Mouse (Mus musculus): ENCODE measurements around the gene Nupl1. TPM values are rescaled to one million over a fixed set of nuclear protein-coding genes. Genes with fewer than 3 reads are reported as not detected.

Nupl1 gene
- polyA plus RNA-seq, 1 experiment from 2014 or later = not detected

- peaks cover 55% of the 10 kb centered on the region for H3K36me3 ChIP-seq
- no peak overlapping the region for H3K4me3 ChIP-seq
- 86% methylated on average over 10 of the region's 10 CpGs for WGBS
- H3K4me2 ChIP-seq = no peak overlapping the region
- H3K9ac ChIP-seq = no peak overlapping the region
- H3K9me3 ChIP-seq = no peaks in the 10 kb centered on the region
- H3K27me3 ChIP-seq (replicated peaks) = no peaks in the 10 kb centered on the region
- ATAC-seq (ENCODE audit: extremely low read depth, insufficient number of reproducible peaks, low FRiP score, low TSS enrichment) = no peak
- no peak overlapping the region for H3K27ac ChIP-seq (replicated peaks)
- no peaks in the 10 kb centered on the region for H3K4me1 ChIP-seq
Observed at GRCm38 (mm10) chr14:60219886-60220285, 31.3 kb downstream of the Nupl1 start.

GRCm38 (mm10) chr14:60217616-60218015 lies 33.6 kb downstream of the Nupl1 start:
- no peaks in the 10 kb centered on the region for H3K27me3 ChIP-seq (replicated peaks)
- WGBS = 95% methylated on average over 4 of the region's 4 CpGs
- ATAC-seq (ENCODE audit: extremely low read depth, insufficient number of reproducible peaks, low FRiP score, low TSS enrichment) = no peak

GRCm38 (mm10) chr14:60216125-60216524 lies 35.1 kb downstream of the Nupl1 start:
- no peak overlapping the region for H3K4me3 ChIP-seq
- no peak for ATAC-seq (ENCODE audit: extremely low read depth, insufficient number of reproducible peaks, low FRiP score, low TSS enrichment)
- no peak overlapping the region for H3K4me2 ChIP-seq
- no peaks in the 10 kb centered on the region for H3K9me3 ChIP-seq
- H3K27me3 ChIP-seq (replicated peaks) = no peaks in the 10 kb centered on the region
- 90% methylated on average over 1 of the region's 1 CpGs for WGBS
- peaks cover 2% of the 10 kb centered on the region; the same call in 1 of the 2 replicates for H3K4me1 ChIP-seq
- peaks cover 38% of the 10 kb centered on the region for H3K36me3 ChIP-seq
- no peak overlapping the region for H3K9ac ChIP-seq
- H3K27ac ChIP-seq (replicated peaks) = no peak overlapping the region

More at GRCm38 (mm10) chr14:60217616-60218015, 33.6 kb downstream of the Nupl1 start:
- H3K4me1 ChIP-seq = no peaks in the 10 kb centered on the region
- no peak overlapping the region for H3K9ac ChIP-seq
- H3K4me2 ChIP-seq = no peak overlapping the region
- no peak overlapping the region for H3K27ac ChIP-seq (replicated peaks)
- no peak overlapping the region for H3K4me3 ChIP-seq
- H3K36me3 ChIP-seq = peaks cover 49% of the 10 kb centered on the region
- no peaks in the 10 kb centered on the region for H3K9me3 ChIP-seq

- Histone ChIP-seq H3K27ac (replicated peaks) (no peak overlapping the region), H3K4me1 (peaks cover 6% of the 10 kb centered on the region; the same call in 1 of the 2 replicates), H3K4me2 (no peak overlapping the region), H3K9me3 (no peaks in the 10 kb centered on the region), H3K9ac (no peak overlapping the region), H3K27me3 (replicated peaks) (no peaks in the 10 kb centered on the region), H3K36me3 (peaks cover 30% of the 10 kb centered on the region), H3K4me3 (no peak overlapping the region)
- no peak for ATAC-seq (ENCODE audit: extremely low read depth, insufficient number of reproducible peaks, low FRiP score, low TSS enrichment)
- 86% methylated on average over 3 of the region's 3 CpGs for WGBS
Observed at GRCm38 (mm10) chr14:60215000-60215399, 36.2 kb downstream of the Nupl1 start.

- H3K36me3 ChIP-seq = peaks cover 22% of the 10 kb centered on the region
- H3K27ac ChIP-seq (replicated peaks) = no peak overlapping the region
- no peaks in the 10 kb centered on the region for H3K9me3 ChIP-seq
- H3K4me2 ChIP-seq = no peak overlapping the region
- peaks cover 6% of the 10 kb centered on the region; the same call in 1 of the 2 replicates for H3K4me1 ChIP-seq
- H3K4me3 ChIP-seq = no peak overlapping the region
- H3K9ac ChIP-seq = no peak overlapping the region
- 62% methylated on average over 1 of the region's 1 CpGs for WGBS
- H3K27me3 ChIP-seq (replicated peaks) = no peaks in the 10 kb centered on the region
- ATAC-seq (ENCODE audit: extremely low read depth, insufficient number of reproducible peaks, low FRiP score, low TSS enrichment) = no peak
Observed at GRCm38 (mm10) chr14:60214040-60214439, 37.2 kb downstream of the Nupl1 start.

- H3K4me2 ChIP-seq = no peak overlapping the region
- no peaks in the 10 kb centered on the region for H3K27me3 ChIP-seq (replicated peaks)
- H3K9ac ChIP-seq = no peak overlapping the region
- H3K36me3 ChIP-seq = no peaks in the 10 kb centered on the region
- H3K9me3 ChIP-seq = no peaks in the 10 kb centered on the region
- H3K4me1 ChIP-seq = peaks cover 6% of the 10 kb centered on the region; the same call in 1 of the 2 replicates
- H3K4me3 ChIP-seq = no peak overlapping the region
- 81% methylated on average over 7 of the region's 7 CpGs for WGBS
- no peak for ATAC-seq (ENCODE audit: extremely low read depth, insufficient number of reproducible peaks, low FRiP score, low TSS enrichment)
- no peak overlapping the region for H3K27ac ChIP-seq (replicated peaks)
Observed at GRCm38 (mm10) chr14:60209166-60209565, 42.1 kb downstream of the Nupl1 start.

GRCm38 (mm10) chr14:60204993-60205392 lies 46.2 kb downstream of the Nupl1 start:
- no peak overlapping the region for H3K4me2 ChIP-seq
- no peak overlapping the region for H3K4me3 ChIP-seq
- no peak for ATAC-seq (ENCODE audit: extremely low read depth, insufficient number of reproducible peaks, low FRiP score, low TSS enrichment)
- H3K27ac ChIP-seq (replicated peaks) = no peak overlapping the region
- H3K4me1 ChIP-seq = no peaks in the 10 kb centered on the region
- H3K9ac ChIP-seq = no peak overlapping the region
- WGBS = 81% methylated on average over 6 of the region's 6 CpGs
- H3K27me3 ChIP-seq (replicated peaks) = no peaks in the 10 kb centered on the region
- H3K36me3 ChIP-seq = no peaks in the 10 kb centered on the region
- H3K9me3 ChIP-seq = no peaks in the 10 kb centered on the region

GRCm38 (mm10) chr14:60196884-60197283 lies 54.3 kb downstream of the Nupl1 start, which contains the start of gene Atp8a2:
Gene Atp8a2 (minus strand): TSS chr14:60197179.
- no peak within 1 kb of the TSS for H3K4me2 ChIP-seq
- H3K9ac ChIP-seq = no peak within 1 kb of the TSS
- H3K36me3 ChIP-seq = no peaks in the 10 kb centered on the region
- H3K27ac ChIP-seq (replicated peaks) = 0 out of 2 replicates have a peak within 1 kb of the TSS, but pooled peaks have one; percentile 0
- ATAC-seq (ENCODE audit: extremely low read depth, insufficient number of reproducible peaks, low FRiP score, low TSS enrichment) = no peak
- H3K27me3 ChIP-seq (replicated peaks) = no peaks in the 10 kb centered on the region
- H3K4me3 ChIP-seq = no peak within 1 kb of the TSS
- WGBS = 35% methylated on average over 7 of the region's 7 CpGs
- H3K9me3 ChIP-seq = no peaks in the 10 kb centered on the region
- peaks cover 7% of the 10 kb centered on the region for H3K4me1 ChIP-seq

GRCm38 (mm10) chr14:60195999-60196398 lies 55.2 kb downstream of the Nupl1 start:
- no peaks in the 10 kb centered on the region for H3K36me3 ChIP-seq
- peaks cover 7% of the 10 kb centered on the region for H3K4me1 ChIP-seq
- no peak overlapping the region for H3K4me2 ChIP-seq
- H3K27me3 ChIP-seq (replicated peaks) = no peaks in the 10 kb centered on the region
- H3K27ac ChIP-seq (replicated peaks) = no peak overlapping the region
- H3K9ac ChIP-seq = no peak overlapping the region
- no peak overlapping the region for H3K4me3 ChIP-seq
- no peak for ATAC-seq (ENCODE audit: extremely low read depth, insufficient number of reproducible peaks, low FRiP score, low TSS enrichment)
- WGBS = 82% methylated on average over 5 of the region's 5 CpGs
- no peaks in the 10 kb centered on the region for H3K9me3 ChIP-seq

- Histone ChIP-seq H3K9ac (no peak overlapping the region), H3K36me3 (no peaks in the 10 kb centered on the region), H3K27ac (replicated peaks) (no peak overlapping the region), H3K4me3 (no peak overlapping the region), H3K4me1 (peaks cover 19% of the 10 kb centered on the region), H3K9me3 (no peaks in the 10 kb centered on the region), H3K4me2 (no peak overlapping the region), H3K27me3 (replicated peaks) (no peaks in the 10 kb centered on the region)
- no peak for ATAC-seq (ENCODE audit: extremely low read depth, insufficient number of reproducible peaks, low FRiP score, low TSS enrichment)
- WGBS = 71% methylated on average over 1 of the region's 1 CpGs
Observed at GRCm38 (mm10) chr14:60194606-60195005, 56.6 kb downstream of the Nupl1 start.

GRCm38 (mm10) chr14:60189771-60190170 lies 61.5 kb downstream of the Nupl1 start:
- peak overlapping the region; percentile 31 for H3K4me2 ChIP-seq
- 26% methylated on average over 5 of the region's 5 CpGs for WGBS
- H3K9me3 ChIP-seq = no peaks in the 10 kb centered on the region
- H3K27me3 ChIP-seq (replicated peaks) = no peaks in the 10 kb centered on the region
- H3K9ac ChIP-seq = no peak overlapping the region
- H3K27ac ChIP-seq (replicated peaks) = peak overlapping the region; percentile 88
- no peak for ATAC-seq (ENCODE audit: extremely low read depth, insufficient number of reproducible peaks, low FRiP score, low TSS enrichment)
- peaks cover 38% of the 10 kb centered on the region for H3K4me1 ChIP-seq
- H3K36me3 ChIP-seq = no peaks in the 10 kb centered on the region
- H3K4me3 ChIP-seq = no peak overlapping the region

GRCm38 (mm10) chr14:60188201-60188825 lies 62.9 kb downstream of the Nupl1 start:
- H3K4me3 ChIP-seq = no peak overlapping the region

More at GRCm38 (mm10) chr14:60188201-60188825, 62.9 kb downstream of the Nupl1 start:
- H3K27me3 ChIP-seq (replicated peaks) = no peaks in the 10 kb centered on the region
- no peak overlapping the region for H3K4me2 ChIP-seq
- no peaks in the 10 kb centered on the region for H3K9me3 ChIP-seq
- H3K36me3 ChIP-seq = no peaks in the 10 kb centered on the region
- 65% methylated on average over 5 of the region's 5 CpGs for WGBS
- no peak for ATAC-seq (ENCODE audit: extremely low read depth, insufficient number of reproducible peaks, low FRiP score, low TSS enrichment)
- H3K9ac ChIP-seq = 0 out of 2 replicates have a peak overlapping the region, but pooled peaks have one; percentile 50
- H3K27ac ChIP-seq (replicated peaks) = 0 out of 2 replicates have a peak overlapping the region, but pooled peaks have one; percentile 8
- peaks cover 45% of the 10 kb centered on the region for H3K4me1 ChIP-seq
